Mouse (Mus musculus) fat pad, adult 2 months (tissue): ENCODE data around the gene Anxa2.

Experiments used
- DNase-seq: peaks from one replicate; pipeline ENCODE4 v3.0.0-alpha.2; 2011; ENCODE audit warnings: low read depth, low spot score; ENCODE audit errors: extremely low read depth

Anxa2 gene

DNA sequence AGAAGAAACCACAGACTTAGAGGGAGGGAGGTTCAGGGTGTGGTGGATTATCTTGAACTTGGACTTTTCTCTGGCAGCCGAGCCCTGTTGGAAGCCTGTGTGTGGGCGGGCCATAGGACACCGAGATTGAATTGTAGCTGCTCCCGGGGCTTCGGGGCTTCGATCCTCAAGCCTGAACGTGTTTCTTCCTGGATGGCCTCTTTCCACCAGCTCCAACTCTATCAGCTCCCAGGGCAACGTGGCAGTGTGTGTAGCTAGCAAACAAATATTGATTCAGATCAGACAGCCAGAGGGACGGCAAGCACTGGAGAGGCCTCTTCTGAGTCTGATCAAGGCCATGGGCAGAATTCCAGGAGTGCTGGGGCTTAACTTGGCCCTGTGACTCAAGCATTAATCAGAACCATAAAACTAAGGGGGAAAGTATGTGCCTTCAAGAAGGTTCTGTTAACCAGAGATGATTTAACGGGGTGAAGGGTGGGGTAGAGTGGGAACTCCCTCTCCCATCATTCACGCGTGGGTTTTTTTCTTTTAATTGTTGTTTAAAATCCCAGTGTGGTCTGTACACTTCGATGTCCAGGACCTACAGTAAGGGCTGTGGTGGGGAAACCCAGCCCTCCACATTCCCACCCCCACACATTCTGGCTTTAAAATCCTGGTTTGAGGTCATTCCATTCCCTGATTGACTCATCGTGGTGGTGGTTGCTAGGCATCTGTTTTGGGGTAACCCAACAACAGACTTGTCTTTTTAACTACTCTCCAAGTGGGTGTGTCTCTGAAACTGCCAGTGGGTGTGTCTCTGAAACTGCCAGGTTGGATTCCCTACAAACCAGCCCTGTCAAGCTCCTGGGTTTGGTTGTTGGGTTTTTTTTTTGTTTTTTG lies 4.6 kb downstream of the Anxa2 start:
- DNase-seq = peak; percentile 99

DNA sequence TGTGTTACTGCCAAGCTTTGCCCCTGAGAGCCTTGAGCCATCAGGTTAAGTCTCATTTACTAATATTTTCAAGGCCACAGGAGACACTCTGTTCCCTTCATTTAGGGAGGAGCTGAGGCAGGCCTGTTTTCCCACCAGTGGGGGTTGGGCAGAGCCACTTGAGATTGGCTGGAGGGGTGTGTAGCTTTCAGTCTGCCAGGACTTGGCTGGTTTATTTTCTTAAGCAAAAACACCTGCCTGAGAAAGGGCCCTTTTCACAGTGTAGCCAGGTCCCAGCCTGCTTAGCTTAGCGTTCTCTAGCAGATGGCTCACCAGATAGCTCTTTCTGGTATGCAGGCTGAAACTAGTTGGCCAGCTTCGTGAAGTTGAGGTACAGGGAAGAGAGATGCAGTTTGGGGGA lies 5.6 kb downstream of the Anxa2 start:
- peak; percentile 96 for DNase-seq

DNA sequence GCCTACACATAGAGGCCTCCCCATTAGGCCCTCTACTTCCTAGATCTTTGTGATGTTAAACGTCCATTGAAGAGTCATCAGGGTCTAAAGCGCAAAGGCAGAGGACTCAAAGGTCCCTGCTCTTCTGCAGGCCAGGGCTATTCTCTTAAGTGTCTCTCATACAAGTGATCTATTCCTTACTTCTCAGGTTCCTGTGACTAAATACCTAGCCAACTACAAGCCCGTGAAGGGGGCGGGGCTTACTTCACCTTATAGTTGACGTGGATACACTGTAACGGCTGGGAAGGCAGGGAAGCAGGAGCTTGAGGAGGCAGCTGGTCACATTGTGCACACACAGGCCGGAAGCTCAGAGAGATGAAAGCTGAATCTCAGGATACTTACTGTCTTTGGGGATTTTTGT lies 6.5 kb downstream of the Anxa2 start:
- no peak for DNase-seq

DNA sequence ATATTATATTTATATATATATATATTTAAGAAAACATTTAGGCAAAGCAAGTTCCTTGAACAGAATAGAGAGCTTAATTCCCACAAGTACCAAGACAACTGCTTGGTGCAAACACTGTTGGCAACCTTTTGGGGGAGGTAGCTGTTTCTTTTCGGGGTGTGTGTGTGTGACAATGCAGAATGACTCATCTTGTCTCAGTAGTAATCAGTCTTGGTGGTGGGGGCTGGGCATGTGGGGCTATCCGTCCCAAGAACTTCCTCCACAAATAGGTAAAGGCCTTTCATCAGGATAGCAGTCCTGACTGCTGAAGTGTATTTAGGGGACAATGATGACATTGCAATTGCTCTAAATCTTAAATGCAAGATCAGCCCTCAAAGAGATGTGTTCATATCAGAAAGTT lies 9.6 kb downstream of the Anxa2 start:
- no peak for DNase-seq

DNA sequence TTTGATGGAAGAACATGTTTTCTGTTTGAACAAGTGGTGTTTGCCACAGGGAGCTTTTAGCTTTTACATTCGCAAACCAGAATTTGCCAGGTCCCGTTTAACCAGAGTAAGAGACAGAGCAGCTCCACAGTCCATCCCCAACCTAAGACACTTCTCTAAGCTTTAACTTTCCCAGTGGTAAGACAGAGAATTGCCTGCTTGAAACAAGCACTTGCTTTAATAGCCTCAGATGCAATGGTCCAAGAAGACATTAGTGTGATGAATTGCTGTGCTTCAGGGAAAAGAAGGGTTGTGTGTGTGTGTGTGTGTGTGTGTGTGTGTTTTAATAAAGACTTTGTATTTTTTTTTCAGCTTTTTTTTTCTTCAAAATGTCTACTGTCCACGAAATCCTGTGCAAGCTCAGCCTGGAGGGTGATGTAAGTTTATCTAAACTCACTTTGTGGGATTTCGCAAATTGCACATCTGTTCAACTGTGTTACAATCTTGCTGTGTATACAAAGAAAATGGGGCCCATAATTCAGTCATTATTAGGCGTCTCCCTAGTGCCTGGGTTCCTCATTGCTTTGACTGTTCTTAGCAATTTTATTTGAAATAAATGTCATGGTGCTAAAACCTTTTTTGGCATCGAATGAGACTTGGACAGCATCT lies 10.8 kb downstream of the Anxa2 start:
- DNase-seq = no peak

DNA sequence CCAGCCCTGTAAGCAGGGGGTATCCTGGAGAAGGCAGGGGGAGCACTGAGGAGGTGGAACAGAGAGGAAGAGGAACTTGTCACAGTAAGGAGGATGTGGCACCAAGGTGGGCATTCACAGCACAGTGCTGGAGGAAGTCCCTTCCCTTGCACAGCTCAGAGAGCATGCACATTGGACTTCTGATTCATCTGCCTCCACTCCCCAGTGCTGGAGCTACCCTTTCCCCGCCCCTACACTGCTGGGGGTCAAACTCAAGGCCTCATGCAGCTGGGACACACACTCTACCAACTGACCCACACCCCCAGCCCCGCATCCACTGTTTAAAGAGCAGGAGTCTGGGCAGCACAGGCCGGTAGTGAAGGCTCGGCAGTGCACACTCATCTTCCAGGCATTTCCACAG lies 12.7 kb downstream of the Anxa2 start:
- no peak for DNase-seq

DNA sequence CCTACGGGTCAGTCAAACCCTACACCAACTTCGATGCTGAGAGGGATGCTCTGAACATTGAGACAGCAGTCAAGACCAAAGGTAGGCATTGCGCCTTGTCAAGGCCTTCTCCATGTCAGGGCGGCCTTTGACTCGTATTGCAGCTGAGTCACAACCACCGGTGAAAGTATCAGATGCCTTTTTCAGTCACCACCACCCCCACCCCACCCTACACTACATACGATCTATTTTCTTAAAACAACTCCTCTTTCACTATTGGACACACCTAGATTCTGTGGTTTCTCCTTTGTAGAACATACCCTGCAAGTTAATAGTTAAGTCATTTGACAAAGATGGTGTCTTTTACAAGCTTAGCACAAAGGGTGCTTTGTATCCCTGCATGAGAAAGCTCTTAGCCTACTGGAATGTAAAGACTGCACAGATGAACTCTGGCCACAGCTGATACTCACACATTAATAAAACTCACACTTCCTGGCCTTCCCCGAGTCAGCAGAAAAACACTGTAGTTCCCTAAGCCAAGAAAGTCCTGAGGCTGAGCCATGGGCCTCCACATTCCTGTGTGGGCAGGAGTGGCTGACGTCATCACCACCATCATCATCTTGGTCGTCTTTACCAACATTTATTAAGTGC lies 14.0 kb downstream of the Anxa2 start:
- no peak for DNase-seq

DNA sequence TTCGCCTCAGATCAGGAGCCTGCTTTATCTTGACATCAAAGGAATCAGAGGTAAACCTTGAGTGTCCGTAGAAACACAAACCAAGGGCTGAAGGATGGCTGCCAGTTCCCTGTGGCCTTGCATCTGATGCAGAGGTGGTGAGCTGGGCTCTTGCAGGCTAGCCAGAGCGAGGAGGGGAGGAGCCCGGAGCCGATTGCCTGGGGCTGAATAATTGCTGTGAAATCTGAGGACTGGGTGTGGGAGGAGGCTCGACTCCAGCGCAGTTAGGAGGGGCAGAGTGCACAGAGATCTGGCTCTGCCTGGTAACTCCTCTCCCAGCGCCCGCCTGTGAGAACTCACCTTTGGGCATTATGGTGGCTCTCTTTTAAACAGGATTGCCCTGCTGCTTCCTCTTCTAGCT lies 15.6 kb downstream of the Anxa2 start:
- DNase-seq = no peak

DNA sequence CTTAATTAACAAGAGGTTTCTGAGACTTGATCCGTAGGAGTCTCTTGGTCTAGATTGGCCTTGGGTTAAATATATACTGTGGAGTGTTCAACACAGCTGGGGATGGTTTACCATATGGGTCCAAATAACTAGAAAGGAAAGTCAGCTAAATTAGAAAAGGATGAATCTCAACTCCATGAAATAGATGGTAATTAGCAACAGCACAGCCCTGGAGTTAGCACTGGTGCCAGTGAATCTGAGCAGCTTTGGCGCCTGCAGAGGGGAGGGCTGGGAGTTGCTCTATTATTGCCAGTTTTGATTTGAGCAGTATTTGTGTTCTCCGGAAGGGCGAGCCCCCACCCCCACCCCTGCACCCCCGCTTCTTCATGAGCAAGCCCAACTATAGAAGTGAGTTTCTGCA lies 16.9 kb downstream of the Anxa2 start:
- DNase-seq = no peak

DNA sequence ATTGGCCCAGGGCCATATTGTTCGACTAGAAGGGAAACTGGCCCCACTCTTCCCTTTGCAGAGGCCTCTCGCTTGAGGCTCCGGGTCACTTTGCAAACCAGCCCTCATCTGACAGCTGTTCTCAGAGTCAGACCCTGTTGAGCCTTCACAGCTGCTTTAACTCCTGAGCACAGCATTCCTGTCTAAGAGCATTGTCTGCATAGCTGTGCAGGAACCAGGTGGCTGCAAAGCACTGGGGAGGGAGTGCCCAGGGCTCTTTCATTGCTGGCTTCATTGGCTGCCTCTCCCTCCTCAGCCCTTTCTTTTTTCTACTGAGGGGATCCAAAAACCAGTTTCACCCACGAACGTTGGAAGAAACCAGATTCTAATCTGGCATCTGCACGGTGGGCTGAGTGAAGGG lies 17.5 kb downstream of the Anxa2 start:
- no peak for DNase-seq

DNA sequence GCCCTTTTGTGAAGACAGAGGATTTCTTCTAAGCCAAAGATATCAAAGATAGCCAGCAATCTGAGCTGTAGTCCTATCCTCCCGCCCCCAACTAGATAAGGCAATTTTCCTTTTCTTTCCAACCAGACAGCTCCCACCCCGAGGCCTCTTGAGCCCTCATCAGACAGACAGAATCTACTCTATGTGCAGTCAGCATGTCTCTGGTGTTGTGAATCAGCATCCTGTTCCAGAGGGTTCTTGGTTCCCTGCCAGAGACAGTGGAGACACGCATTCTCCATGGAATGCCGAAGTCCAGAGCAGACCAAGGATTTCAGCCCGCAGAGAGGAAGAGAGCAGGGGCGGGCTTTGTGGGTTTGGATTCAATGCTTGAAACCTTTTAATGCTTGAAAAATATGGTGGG lies 19.3 kb downstream of the Anxa2 start:
- no peak for DNase-seq

DNA sequence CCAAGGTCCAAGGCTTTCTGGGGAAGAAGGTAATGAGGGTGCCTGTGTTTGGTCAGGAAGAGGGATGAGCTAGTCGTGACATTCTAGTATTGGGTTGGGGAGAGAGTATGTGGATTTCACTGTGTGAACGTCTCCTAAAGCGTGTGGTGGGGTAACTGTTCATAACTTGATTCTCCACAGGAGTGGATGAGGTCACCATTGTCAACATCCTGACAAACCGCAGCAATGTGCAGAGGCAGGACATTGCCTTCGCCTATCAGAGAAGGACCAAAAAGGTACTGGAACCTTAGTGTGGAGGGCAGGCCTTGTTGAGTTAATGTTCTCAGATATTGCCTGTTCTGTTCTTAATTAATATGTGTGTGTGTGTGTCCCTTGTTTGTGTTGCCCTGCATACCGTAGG lies 22.5 kb downstream of the Anxa2 start:
- DNase-seq = no peak

DNA sequence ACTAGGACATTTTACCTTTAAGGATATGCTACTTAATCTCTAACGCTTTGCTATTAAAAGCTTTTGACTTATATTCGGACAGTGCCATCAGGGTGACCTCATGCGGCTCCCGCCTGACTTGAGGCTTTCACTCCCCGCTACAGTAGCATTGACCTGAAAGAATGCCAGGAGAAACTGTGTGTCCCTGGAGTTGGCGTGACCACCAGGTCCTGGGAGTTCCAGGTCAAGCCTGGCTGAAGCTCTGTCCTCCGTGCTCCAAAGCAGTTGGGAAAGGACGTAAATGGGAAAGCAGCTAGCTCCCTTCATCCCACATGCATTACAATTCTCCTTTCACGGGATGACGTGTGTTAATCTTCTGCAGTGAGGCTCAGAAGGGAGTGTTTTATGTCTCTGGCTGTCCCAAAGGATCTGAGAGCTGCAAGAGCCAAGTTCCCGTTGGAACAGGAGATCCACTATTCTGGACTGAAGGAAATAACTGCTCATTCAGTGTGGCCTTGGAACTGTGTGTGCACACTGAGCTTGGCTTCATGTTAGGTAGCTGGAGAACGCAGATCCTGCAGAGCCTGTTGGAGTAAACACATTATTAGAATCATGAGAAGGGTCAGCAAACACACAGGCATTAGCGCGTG lies 23.9 kb downstream of the Anxa2 start:
- DNase-seq = no peak

DNA sequence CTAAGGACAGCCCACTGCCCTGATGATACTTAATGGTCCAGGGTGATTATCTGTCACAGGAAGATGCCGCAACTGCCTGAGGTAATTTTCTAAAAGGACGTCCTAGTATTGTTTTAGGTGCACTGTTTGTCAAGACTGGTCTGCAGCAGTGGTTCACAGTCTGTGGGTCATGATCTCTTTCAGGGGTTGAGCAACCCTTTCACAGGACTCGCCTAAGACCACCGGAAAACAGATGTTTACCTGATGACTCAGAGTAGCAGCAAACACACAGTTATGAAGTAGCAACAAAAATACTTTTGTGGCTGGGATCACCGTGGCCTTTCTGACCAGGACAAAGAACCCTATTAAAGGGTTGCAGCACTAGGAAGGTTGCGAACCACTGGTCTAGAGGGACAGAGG lies 24.4 kb downstream of the Anxa2 start:
- no peak for DNase-seq

DNA sequence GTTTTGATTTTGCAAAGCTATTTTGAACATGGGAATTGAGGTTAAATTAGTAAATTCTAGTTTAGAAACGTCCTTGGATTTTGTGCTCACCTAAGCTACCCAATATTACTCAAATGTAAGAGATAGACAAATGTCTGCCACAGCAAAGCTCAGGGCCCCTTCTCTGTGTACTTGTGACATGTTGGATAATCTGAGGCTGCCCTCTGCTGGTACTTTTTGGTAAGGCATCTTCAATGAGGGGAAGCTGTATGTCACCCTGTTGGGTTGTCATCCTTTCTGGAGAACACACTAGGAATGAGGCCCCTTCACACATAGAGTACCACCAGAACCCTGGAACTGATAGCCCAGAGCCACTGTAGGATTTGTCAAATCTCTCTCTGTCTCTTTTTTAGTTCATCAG lies 26.9 kb downstream of the Anxa2 start:
- DNase-seq = no peak

DNA sequence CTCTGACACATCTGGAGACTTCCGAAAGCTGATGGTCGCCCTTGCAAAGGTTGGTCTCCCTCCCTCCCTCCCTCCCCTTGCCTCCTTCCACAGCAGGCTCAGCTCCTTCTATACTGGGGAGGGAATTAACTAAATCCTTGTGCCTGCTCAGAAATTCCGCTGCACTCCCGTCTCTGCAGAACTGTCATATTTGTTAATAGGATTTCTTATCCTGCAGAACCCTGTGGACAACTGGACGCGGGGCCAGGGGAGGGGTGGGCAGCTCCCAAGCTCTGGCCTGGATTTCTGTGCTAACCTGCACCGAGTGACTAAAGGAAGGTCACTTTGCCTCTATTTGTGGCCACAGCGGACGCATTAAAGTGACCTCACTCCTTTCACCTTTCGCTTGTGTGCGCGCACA lies 30.4 kb downstream of the Anxa2 start:
- DNase-seq = no peak

DNA sequence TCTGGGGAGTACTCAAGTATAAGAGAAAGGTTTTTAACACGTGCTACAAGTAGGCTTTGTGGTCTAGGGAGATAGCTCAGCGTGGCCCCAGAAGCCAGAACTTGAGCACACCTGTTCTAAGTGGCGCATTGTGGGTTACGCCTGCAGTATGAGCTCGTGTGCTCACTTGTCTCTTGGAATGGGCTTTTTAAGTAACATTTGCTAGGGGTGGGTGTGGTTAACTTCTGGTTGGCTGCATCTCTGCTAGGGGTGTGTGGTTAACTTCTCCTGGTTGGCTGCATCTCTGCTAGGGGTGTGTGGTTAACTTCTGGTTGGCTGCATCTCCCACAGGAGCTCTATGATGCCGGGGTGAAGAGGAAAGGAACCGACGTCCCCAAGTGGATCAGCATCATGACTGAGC lies 32.7 kb downstream of the Anxa2 start:
- no peak for DNase-seq

DNA sequence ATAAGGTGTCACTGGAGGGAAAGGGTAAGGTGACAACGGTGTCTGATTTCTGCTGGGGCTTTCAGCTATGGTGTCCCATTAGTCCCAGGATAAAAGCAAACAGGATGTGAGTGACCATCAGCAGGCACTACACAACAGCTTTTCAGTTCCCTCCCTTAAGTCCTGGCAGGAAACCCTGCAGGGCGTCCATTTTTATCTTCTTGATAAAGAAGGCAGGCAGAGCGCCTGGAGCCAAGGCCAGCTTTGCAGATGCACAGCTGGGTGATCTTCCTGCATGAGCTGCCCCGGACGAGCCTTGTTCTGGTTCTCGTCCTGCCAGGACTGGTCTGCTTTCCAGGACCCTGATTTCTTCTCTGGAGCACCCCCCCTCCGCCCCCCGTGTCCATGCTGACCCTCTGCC lies 35.1 kb downstream of the Anxa2 start:
- no peak for DNase-seq

DNA sequence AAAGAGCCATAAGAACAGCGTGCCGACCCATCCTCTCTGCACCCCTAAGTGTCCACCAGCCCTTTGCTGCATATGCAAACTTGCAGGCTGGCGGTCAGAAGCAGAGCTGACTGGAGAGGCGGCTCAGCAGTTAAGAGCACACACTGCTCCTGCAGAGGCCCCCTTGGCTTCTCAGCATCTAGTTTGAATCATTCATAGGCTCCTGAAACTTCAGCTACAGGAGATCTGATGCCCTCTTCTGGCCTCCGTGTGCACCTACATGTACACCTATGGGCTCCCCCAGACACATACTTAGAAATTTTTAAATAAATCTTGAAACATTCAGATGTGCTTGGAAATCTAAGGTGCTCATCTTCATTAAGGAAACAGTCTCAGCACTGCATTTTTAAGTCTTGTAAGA lies 35.6 kb downstream of the Anxa2 start:
- DNase-seq = no peak

DNA sequence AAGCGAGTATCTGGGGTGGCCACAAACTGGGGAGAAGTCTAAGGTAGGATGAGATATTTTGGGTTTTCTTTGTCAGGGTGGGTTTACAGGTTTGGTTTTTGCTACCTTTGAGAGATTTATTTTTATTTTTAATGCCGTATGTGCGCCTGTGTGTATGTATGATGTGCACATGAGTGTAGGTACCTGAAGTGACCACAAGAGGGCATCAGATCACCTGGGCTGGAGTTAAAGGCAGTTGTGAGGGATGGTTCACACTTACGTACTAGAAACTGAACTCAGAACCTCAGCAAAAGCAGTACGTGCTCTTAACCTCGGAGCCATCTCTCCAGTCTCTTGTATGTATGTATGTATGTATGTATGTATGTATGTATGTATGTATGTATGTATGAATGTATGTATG lies 39.4 kb downstream of the Anxa2 start:
- DNase-seq = no peak

DNA sequence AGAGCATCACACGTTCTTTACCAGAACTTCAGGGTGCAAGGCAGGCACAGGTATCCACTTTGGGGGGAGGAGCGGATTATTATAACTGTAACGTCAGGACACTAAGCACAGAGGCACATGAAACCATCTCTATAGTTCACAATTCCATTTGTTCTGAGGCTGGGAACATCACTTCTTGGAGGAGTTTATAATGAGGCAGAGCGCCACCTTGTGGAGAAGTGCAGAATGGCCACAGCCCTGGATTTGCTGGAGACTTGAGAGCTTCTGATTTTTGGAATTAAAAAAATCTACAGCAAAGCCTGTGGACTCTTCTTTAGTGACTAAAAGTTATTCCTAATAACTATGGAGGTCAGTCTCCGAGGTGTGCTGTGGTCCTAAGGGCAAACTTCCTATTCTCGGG lies 49.1 kb downstream of the Anxa2 start:
- DNase-seq = no peak

DNA sequence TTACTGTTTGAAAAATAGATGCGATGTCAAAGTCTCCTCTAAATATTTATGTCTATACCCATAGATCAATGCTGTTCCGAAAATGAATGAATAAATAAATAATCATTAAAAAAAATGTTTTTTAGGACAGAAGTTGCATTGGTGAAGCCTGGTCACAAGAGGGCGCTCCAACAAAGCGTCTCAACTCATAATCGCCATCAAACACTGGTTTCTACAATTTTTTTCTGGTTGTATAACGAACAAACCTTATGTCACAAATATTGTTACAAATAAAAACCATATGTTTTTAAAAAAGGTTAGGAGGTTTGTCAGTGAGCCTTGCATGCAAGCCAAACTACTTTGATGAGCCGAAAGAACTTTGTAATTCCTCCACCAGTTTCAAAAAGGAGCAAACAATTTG lies 52.2 kb downstream of the Anxa2 start:
- no peak for DNase-seq
